Mouse (Mus musculus): ENCODE measurements around the gene Fank1.

The Fank1 gene

DNA sequence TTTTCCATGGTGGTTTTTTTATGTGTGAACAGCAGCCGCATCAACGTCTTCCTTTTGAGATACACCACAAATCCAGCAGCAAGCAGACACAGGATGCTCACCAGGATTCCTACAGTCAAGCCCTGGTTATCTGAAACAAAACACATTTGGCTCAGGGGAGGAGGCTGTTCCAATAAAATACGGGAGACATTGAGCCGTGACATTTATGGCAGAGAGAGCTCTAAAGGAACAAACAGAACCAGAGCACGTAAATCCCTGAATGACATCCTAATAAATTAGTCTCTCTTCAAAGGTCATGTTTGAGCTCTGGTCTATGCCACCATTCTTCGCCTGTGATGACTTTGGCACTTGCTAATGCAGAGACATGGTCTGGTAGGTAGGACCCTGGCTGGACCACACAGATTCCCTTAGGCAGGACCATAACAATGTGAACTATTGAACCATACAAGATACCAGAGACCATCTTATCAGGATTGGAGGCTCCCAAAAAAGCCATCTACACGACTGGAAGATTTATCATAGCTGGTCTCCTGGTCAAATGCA, 133.2 kb downstream of the Fank1 start:
- DNase-seq: no peak

DNA sequence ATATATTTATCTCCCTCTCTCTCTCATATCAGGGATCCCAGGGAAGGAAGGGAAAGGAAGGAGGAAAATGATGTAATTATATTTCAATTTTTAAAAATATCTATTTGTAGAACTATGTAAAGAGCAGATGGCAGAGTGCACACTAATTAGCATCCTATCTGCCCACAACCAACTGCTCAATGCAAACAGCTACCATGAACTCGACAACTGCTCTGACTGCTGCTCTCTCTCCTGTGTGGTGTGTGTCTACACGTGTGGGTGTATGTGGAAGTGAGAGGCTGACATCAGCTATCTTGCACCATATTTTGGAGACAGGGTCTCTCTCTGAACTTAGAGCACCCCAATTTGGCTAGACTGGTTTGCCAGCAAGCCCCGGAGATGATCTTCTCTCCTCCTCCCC, 135.2 kb downstream of the Fank1 start:
- DNase-seq: no peak

DNA sequence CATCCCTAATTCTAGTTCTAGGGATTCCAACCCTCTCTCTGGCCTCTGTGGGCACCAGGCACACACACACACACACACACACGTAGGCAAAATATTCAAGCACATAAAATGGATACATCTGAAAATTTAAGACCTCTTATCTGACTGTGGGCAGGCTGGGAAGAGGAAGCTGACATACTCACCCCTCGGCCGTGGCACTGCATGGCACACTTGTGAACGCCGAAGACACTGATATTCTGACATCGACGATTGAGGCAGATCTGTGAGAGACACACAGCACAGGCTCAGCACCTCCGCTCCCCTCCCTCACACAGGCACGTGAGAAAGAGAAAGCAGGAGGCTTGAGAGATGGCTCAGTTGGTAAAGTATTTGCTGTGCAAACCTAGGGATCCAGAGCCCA, 139.6 kb downstream of the Fank1 start:
- no peak for DNase-seq

DNA sequence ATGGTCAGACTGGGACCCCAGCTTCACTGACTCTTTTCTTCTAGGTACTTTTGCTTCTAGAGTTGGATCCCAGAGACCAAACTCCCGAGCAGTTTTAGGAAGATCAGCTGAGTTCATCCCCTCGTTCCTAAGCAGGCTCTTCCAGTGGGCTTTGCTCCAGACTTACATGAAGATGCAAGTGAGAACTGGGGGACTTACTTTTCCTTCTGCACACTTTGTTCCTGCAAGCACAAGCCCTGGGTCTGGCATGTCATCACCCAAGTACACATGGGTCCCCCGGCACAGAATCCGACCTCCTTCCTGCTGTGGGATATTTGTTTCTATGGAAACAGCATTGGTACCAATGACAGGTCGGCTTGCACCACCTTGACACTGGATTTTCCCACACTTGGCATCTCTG, 142.6 kb downstream of the Fank1 start:
- no peak for DNase-seq

DNA sequence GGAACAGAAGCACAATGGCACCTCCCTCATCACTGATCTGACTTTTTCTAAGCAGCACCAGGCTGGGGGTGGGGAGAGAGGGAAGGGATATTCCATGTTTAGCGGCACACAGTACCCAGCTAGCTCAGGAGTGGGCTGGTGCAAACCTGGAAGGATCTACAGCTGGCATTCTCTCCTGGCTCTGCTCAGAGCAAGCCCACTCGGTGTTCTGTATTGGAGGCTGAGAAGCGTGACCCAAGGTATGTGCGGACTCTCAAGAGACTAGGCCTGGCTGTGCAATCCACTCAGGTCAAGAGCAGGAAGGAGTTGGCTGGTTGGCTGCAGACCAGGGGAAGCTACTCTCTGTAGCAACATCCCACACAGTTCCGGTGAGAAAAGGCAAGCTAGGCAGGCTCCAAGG, 143.3 kb downstream of the Fank1 start:
- DNase-seq: no peak

DNA sequence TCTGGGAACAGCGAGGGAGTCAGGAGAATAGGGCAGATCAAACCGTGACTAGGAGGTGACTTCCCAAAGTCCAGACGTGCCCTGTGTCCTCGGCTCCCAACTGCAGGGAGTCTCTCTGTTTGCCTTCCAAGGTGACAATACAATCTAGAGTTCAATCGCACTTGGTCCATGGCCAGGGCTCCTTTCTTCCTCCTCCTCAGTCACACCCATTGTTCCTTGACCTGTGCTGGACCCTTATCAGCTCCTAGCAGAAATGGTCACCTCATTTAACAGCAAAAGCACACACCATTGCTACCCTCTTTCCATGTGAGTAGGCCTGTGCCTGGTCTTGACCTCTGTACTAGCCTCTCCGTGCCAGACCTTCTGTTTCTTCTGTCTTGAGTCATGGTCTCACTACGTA, 144.1 kb downstream of the Fank1 start:
- no peak for DNase-seq

DNA sequence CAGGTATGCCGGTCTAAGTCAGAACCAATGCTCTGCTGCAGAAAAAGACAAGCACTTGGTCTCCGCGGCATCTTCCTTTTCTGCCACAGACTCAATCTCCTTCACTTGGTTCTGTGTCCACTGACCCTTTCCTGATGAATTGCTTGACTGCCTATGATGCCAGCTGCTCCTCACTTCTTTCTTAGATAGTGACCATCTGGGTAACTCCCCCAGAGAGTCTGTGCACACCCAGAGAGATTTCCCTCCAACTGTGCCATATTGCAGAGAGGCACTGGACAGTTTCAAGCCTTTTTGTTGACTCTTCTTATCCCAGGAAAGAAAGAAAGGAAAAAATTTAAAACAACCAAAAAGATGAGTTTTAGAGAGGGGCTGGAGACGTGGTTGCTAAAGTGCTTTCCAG, 144.6 kb downstream of the Fank1 start:
- DNase-seq: no peak

DNA sequence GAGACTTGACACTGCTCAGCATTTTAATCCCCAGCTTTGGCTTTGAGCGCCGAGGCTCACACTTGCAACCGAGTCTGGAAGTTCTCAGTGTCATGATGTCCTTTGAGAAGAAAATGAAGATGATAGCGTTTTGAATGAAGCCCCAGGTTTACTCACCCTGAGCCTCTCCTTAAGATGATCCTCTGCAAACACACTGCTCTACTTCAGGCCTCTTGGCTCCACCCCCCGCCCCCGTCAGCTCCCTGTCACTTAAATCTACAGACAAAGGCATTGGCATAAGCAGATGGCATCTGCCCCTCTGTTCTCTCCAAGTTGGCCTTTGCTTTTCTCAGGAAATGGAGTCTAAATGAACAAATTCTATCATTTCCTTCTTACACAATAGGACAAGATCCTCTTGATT, 147.3 kb downstream of the Fank1 start:
- DNase-seq: no peak

DNA sequence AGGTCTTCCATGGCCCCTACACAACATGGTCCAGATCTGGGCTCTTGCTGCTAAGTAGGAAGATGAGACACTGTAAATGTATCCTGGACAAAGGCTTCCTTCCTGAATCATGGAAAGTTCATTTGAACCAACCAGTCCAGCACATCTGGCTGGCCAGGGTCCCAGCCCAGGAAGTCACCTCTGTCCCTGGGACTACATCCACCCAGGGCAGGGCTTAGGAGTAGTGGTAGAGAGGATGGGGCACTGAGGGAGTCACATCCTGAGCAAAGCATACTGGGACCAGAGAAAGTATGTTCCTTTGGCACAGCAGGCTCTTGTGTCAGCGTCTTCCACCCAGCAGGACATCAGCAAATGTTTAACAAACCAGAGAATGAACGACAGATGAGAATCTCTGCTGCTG, 149.1 kb downstream of the Fank1 start:
- DNase-seq: no peak

DNA sequence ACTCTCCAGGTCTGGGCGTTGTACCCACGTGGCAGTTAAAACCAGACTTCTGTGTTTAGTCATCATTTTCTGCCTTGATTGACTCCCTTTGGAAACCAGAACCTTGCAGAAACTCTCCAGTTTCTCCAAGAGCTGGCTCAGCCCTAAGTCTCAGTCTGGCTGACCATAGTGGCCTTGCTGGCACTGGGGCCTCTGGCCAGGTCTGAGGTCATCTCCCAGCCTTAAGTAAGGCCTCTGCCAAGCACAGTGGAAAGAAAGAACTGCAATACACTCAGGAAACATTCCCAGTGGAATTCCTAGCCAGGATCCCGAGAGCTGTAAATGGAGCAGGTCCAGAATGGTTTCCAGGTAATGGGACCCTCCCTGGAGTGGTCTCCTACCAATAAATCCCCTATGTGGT, 152.3 kb downstream of the Fank1 start:
- no peak for DNase-seq

Measured in thymus, adult 18-20 months (tissue).